Mouse (Mus musculus) midbrain, embryonic 12.5 days (tissue): ENCODE measurements around the gene Napb. TPM values are rescaled to one million over a fixed set of nuclear protein-coding genes. Genes with fewer than 3 reads are reported as not detected.

Experiments
- ATAC-seq: fragments of 200-750 bp; cut with Nextera tagmentation; 2 replicates; pipeline ENCODE4 v1.8.0; 2017; ENCODE audit warnings: low read depth, moderate TSS enrichment, moderate library complexity; ENCODE audit not compliant: low FRiP score
- H3K27ac ChIP-seq: fragments of 300-500 bp; sonication (generic); replicated peaks from 2 replicates; pipeline ENCODE4 v1.5.1; 2016; ENCODE audit warnings: mild to moderate bottlenecking
- H3K27me3 ChIP-seq: fragments of 300-500 bp; sonication (generic); 2 replicates; pipeline ENCODE4 v1.6.1; 2016; ENCODE audit warnings: mild to moderate bottlenecking
- H3K36me3 ChIP-seq: fragments of 300-500 bp; sonication (generic); 2 replicates; pipeline ENCODE4 v1.6.1; 2016
- H3K4me1 ChIP-seq: fragments of 300-500 bp; sonication (generic); 2 replicates; pipeline ENCODE4 v1.6.1; 2016
- H3K4me2 ChIP-seq: fragments of 300-500 bp; sonication (generic); replicated peaks from 2 replicates; pipeline ENCODE4 v1.6.1; 2016; ENCODE audit warnings: mild to moderate bottlenecking, moderate library complexity
- H3K4me3 ChIP-seq: fragments of 300-500 bp; sonication (generic); 2 replicates; pipeline ENCODE4 v1.5.1; 2016; ENCODE audit warnings: mild to moderate bottlenecking
- H3K9ac ChIP-seq: fragments of 300-500 bp; sonication (generic); replicated peaks from 2 replicates; pipeline ENCODE4 v1.6.1; 2016; ENCODE audit warnings: mild to moderate bottlenecking, moderate library complexity
- H3K9me3 ChIP-seq: fragments of 300-500 bp; sonication (generic); 2 replicates; pipeline ENCODE4 v1.6.1; 2016; ENCODE audit warnings: mild to moderate bottlenecking
- WGBS: fragments of 180-500 bp; shearing (Covaris S2); methylation state at CpG from one replicate; pipeline ENCODE4 v1.1.7; 2016; 5-methylcytosine and 5-hydroxymethylcytosine counted together
- polyA plus RNA-seq: library from polyadenylated mRNA; unstranded; fragments of >200 nt; fragmentation: Nextera tagmentation; extraction: Ambion mirVana; gene quantifications from 2 replicates; pipeline ENCODE4 v1.2.1, GENCODE M21; 2016

Napb gene
- polyA plus RNA-seq, 1 experiment from 2014 or later = 22.9 TPM

GRCm38 (mm10) chr2:148719271-148719995 is 12.8 kb downstream of the Napb start:
- 82% methylated on average over 2 of the region's 2 CpGs for WGBS
- H3K27me3 ChIP-seq = no peaks in the 10 kb centered on the region
- H3K9ac ChIP-seq = no peak overlapping the region
- H3K4me2 ChIP-seq = no peak overlapping the region
- no peaks in the 10 kb centered on the region for H3K4me1 ChIP-seq
- no peaks in the 10 kb centered on the region for H3K36me3 ChIP-seq
- no peaks in the 10 kb centered on the region for H3K9me3 ChIP-seq
- no peak overlapping the region for H3K27ac ChIP-seq
- H3K4me3 ChIP-seq = no peak overlapping the region
- no peak for ATAC-seq

- no peaks in the 10 kb centered on the region for H3K4me1 ChIP-seq
- 54% methylated on average over 2 of the region's 2 CpGs for WGBS
- H3K27me3 ChIP-seq = no peaks in the 10 kb centered on the region
- no peak for ATAC-seq
- H3K36me3 ChIP-seq = peaks cover 3% of the 10 kb centered on the region; the same call in 1 of the 2 replicates
- H3K4me2 ChIP-seq = no peak overlapping the region
- no peak overlapping the region for H3K27ac ChIP-seq
- no peaks in the 10 kb centered on the region for H3K9me3 ChIP-seq
- no peak overlapping the region for H3K9ac ChIP-seq
- H3K4me3 ChIP-seq = no peak overlapping the region
Observed at GRCm38 (mm10) chr2:148717072-148717471, 15.2 kb downstream of the Napb start.

GRCm38 (mm10) chr2:148712326-148712725 is 19.9 kb downstream of the Napb start:
- Histone ChIP-seq H3K9ac (no peak overlapping the region), H3K9me3 (no peaks in the 10 kb centered on the region), H3K27me3 (no peaks in the 10 kb centered on the region), H3K27ac (no peak overlapping the region), H3K4me3 (no peak overlapping the region), H3K36me3 (peaks cover 18% of the 10 kb centered on the region; the same call in 1 of the 2 replicates), H3K4me1 (no peaks in the 10 kb centered on the region), H3K4me2 (no peak overlapping the region)
- 88% methylated on average over 3 of the region's 3 CpGs for WGBS
- ATAC-seq = no peak

GRCm38 (mm10) chr2:148707202-148707530 is 25.1 kb downstream of the Napb start:
- ATAC-seq = peak; percentile 38; the same call in 1 of the 2 replicates
- Histone ChIP-seq H3K4me1 (no peaks in the 10 kb centered on the region), H3K27me3 (no peaks in the 10 kb centered on the region), H3K4me3 (no peak overlapping the region), H3K4me2 (no peak overlapping the region), H3K9ac (no peak overlapping the region), H3K27ac (no peak overlapping the region), H3K36me3 (peaks cover 16% of the 10 kb centered on the region; the same call in 1 of the 2 replicates), H3K9me3 (no peaks in the 10 kb centered on the region)
- WGBS = 61% methylated on average over 6 of the region's 6 CpGs

GRCm38 (mm10) chr2:148706409-148707201 is 25.7 kb downstream of the Napb start:
- ATAC-seq = peak; percentile 60
- Histone ChIP-seq H3K4me1 (no peaks in the 10 kb centered on the region), H3K9ac (no peak overlapping the region), H3K9me3 (no peaks in the 10 kb centered on the region), H3K4me2 (no peak overlapping the region), H3K36me3 (peaks cover 10% of the 10 kb centered on the region; the same call in 1 of the 2 replicates), H3K4me3 (no peak overlapping the region), H3K27me3 (no peaks in the 10 kb centered on the region), H3K27ac (no peak overlapping the region)
- WGBS = 75% methylated on average over 15 of the region's 15 CpGs

GRCm38 (mm10) chr2:148698571-148698970 is 33.7 kb downstream of the Napb start:
- H3K27ac ChIP-seq = no peak overlapping the region
- H3K27me3 ChIP-seq = no peaks in the 10 kb centered on the region
- no peaks in the 10 kb centered on the region for H3K9me3 ChIP-seq
- no peak overlapping the region for H3K4me3 ChIP-seq
- H3K9ac ChIP-seq = no peak overlapping the region
- WGBS = 94% methylated on average over 5 of the region's 5 CpGs
- no peak for ATAC-seq
- no peaks in the 10 kb centered on the region for H3K4me1 ChIP-seq
- H3K4me2 ChIP-seq = no peak overlapping the region
- H3K36me3 ChIP-seq = peaks cover 57% of the 10 kb centered on the region

GRCm38 (mm10) chr2:148690781-148691180 is 41.5 kb downstream of the Napb start:
- H3K4me2 ChIP-seq = no peak overlapping the region
- no peak overlapping the region for H3K27ac ChIP-seq
- ATAC-seq = no peak
- 94% methylated on average over 5 of the region's 5 CpGs for WGBS
- H3K9ac ChIP-seq = no peak overlapping the region
- no peaks in the 10 kb centered on the region for H3K27me3 ChIP-seq
- no peaks in the 10 kb centered on the region for H3K9me3 ChIP-seq
- peaks cover 78% of the 10 kb centered on the region for H3K36me3 ChIP-seq
- no peak overlapping the region for H3K4me3 ChIP-seq
- H3K4me1 ChIP-seq = no peaks in the 10 kb centered on the region

- H3K9me3 ChIP-seq = no peaks in the 10 kb centered on the region
- H3K4me3 ChIP-seq = no peak overlapping the region
- H3K4me2 ChIP-seq = no peak overlapping the region
- 93% methylated on average over 3 of the region's 3 CpGs for WGBS
- ATAC-seq = no peak
- no peak overlapping the region for H3K27ac ChIP-seq
- no peaks in the 10 kb centered on the region for H3K27me3 ChIP-seq
- H3K36me3 ChIP-seq = peaks cover 73% of the 10 kb centered on the region
- no peaks in the 10 kb centered on the region for H3K4me1 ChIP-seq
- no peak overlapping the region for H3K9ac ChIP-seq
Observed at GRCm38 (mm10) chr2:148690291-148690690, 42.0 kb downstream of the Napb start.

- Histone ChIP-seq H3K9ac (no peak overlapping the region), H3K4me2 (no peak overlapping the region), H3K9me3 (no peaks in the 10 kb centered on the region), H3K27me3 (no peaks in the 10 kb centered on the region), H3K27ac (no peak overlapping the region), H3K4me3 (no peak overlapping the region), H3K36me3 (peaks cover 73% of the 10 kb centered on the region), H3K4me1 (0 out of 2 replicates have a peak, but pooled peaks cover 2% of the 10 kb centered on the region)
- 94% methylated on average over 6 of the region's 6 CpGs for WGBS
- no peak for ATAC-seq
Observed at GRCm38 (mm10) chr2:148689444-148690140, 42.7 kb downstream of the Napb start.

GRCm38 (mm10) chr2:148687971-148688370 is 44.3 kb downstream of the Napb start:
- no peak for ATAC-seq
- H3K36me3 ChIP-seq = peaks cover 81% of the 10 kb centered on the region

GRCm38 (mm10) chr2:148686862-148687261 is 45.4 kb downstream of the Napb start:
- Histone ChIP-seq H3K4me1 (peaks cover 9% of the 10 kb centered on the region), H3K4me3 (no peak overlapping the region), H3K27me3 (no peaks in the 10 kb centered on the region), H3K4me2 (no peak overlapping the region), H3K9me3 (no peaks in the 10 kb centered on the region), H3K9ac (no peak overlapping the region), H3K36me3 (peaks cover 73% of the 10 kb centered on the region), H3K27ac (no peak overlapping the region)
- 94% methylated on average over 1 of the region's 1 CpGs for WGBS
- no peak for ATAC-seq

More at GRCm38 (mm10) chr2:148687971-148688370, 44.3 kb downstream of the Napb start:
- Histone ChIP-seq H3K27ac (no peak overlapping the region), H3K4me3 (no peak overlapping the region), H3K27me3 (no peaks in the 10 kb centered on the region), H3K9ac (no peak overlapping the region), H3K4me1 (0 out of 2 replicates have a peak, but pooled peaks cover 2% of the 10 kb centered on the region), H3K4me2 (no peak overlapping the region), H3K9me3 (no peaks in the 10 kb centered on the region)
- 96% methylated on average over 5 of the region's 5 CpGs for WGBS

GRCm38 (mm10) chr2:148685709-148686108 is 46.6 kb downstream of the Napb start:
- Histone ChIP-seq H3K27me3 (no peaks in the 10 kb centered on the region), H3K9me3 (no peaks in the 10 kb centered on the region), H3K27ac (no peak overlapping the region), H3K4me2 (no peak overlapping the region), H3K36me3 (peaks cover 62% of the 10 kb centered on the region), H3K4me1 (peaks cover 14% of the 10 kb centered on the region), H3K9ac (no peak overlapping the region), H3K4me3 (no peak overlapping the region)
- 94% methylated on average over 3 of the region's 3 CpGs for WGBS
- no peak for ATAC-seq
